Mouse (Mus musculus): ENCODE measurements around the gene Smpd4. TPM values are rescaled to one million over a fixed set of nuclear protein-coding genes. Genes with fewer than 3 reads are reported as not detected.

Smpd4 gene
- polyA plus RNA-seq, 1 experiment from 2014 or later: 28.0 TPM

DNA sequence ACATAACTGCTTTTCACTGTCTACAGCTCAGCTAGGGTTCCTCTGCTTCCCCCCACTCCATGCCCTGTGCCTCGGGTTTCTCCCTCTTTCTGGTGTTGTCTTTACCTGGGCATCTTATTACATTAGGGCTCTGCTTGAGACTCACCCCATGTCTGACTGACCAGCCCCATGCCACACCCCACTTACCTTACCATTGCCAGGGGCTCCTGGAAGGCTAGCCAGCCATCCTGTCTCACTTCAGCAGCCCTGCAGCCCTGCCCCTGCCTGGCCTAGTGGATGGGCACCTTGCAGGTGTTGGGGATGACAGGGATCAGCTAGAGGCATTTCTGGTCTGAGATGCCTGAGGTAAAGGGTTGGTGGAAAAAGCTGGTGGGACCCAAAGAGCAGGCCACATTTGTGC is 28.0 kb downstream of the Smpd4 start:
- WGBS (ENCODE audit: missing documents): 75% methylated on average over 1 of the region's 1 CpGs
- no peak overlapping the region for H3K4me3 ChIP-seq (ENCODE audit: inconsistent target)
- no peak overlapping the region for H3K27ac ChIP-seq
- H3K36me3 ChIP-seq (ENCODE audit: inconsistent target): peaks cover 28% of the 10 kb centered on the region
- H3K79me2 ChIP-seq (ENCODE audit: inconsistent target): no peaks in the 10 kb centered on the region

DNA sequence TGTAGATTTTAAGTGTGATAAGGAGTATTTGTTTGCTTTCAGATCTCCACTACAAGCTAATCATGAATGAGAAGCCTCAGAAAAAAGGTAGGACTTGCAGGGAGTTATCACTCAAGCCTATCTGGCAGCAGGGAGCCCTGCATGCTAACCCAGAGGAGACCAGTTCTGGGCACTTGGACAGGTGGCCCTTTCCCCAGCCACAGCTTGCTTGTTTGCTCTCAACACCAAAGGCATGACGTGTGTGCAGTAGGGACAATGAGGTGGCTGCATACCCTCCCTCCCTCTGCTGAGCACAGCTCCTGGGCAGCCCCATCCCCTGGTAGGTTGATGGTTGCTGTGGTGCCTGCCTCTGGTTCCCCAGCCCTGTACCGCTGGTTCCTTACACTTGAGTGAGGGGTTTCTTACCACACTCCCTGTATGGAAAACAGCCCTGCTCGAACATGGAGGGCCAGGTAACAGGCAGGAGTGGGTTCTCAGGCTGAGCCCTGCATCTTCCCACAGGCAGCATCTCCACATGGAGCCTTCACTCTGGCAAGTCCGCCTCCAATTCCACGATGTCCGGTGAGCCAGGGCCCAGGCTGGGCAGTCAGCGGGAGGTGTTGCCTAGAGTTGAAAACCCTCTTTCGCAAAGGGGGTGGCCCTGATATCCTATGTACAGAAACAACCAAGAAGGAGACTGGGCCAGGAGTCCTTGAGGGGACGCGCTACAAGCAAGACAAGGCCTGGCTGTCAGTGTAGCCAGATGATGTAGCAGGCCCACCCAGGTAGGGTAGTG is 28.6 kb downstream of the Smpd4 start:
- Histone ChIP-seq H3K36me3 (ENCODE audit: inconsistent target) (peaks cover 28% of the 10 kb centered on the region), H3K27ac (no peak overlapping the region), H3K79me2 (ENCODE audit: inconsistent target) (no peaks in the 10 kb centered on the region), H3K4me3 (ENCODE audit: inconsistent target) (no peak overlapping the region)
- WGBS (ENCODE audit: missing documents): 98% methylated on average over 10 of the region's 10 CpGs

DNA sequence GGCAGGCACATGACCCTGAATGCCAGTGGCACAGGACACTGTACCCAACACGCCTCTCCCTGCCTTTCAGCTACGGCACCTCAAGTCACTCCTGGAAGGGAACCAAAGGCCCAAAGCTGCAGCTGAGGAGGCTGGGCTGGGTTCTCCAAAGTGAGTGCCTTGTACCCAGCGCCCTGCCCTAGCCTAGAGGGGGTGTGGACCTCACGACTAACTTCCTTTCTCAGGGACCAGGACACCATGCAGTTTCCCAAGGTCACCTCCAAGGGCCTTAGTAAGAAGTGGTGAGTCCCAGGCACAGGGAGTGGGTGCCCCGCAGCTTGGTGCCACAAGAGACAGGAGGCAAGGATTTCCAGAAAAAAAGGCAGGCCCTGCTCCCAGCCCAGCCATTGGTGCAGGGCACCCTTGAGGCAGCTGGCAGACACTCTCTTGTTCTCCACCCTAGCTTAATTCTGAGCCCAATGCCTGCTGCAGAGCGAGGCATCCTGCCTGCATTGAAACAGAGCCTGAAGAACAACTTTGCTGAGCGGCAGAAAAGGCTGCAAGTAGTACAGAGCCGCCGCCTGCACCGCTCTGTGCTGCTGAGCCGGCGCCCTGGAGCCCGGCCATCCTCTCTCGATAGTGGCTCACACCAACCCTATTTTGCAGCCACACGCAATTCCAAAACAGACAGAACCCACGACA is 30.9 kb downstream of the Smpd4 start:
- H3K79me2 ChIP-seq (ENCODE audit: inconsistent target): no peaks in the 10 kb centered on the region
- no peak overlapping the region for H3K27ac ChIP-seq
- H3K4me3 ChIP-seq (ENCODE audit: inconsistent target): no peak overlapping the region
- peaks cover 46% of the 10 kb centered on the region for H3K36me3 ChIP-seq (ENCODE audit: inconsistent target)
- WGBS (ENCODE audit: missing documents): 91% methylated on average over 16 of the region's 16 CpGs

DNA sequence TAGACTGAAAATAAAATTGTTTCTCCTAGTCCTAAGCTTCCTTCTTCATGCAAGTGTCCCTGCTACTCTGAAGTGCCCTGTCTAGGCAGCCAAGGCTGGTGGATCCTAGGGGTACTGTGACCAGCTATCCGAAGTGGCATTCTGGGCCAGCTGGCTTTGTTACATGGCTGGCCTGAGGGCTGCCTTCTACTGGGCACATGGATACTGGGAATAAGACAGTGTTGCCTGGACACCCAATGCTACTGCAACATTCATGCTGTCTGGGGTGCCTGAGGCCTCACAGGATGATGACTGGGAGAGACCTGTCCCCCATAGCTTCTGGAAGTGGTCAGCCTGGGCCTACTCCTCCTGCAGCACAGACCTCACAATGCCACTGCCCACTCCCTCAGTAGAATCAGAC is 31.6 kb downstream of the Smpd4 start:
- H3K79me2 ChIP-seq (ENCODE audit: inconsistent target): no peaks in the 10 kb centered on the region
- H3K36me3 ChIP-seq (ENCODE audit: inconsistent target): peaks cover 52% of the 10 kb centered on the region
- WGBS (ENCODE audit: missing documents): 100% methylated on average over 1 of the region's 1 CpGs
- no peak overlapping the region for H3K27ac ChIP-seq
- no peak overlapping the region for H3K4me3 ChIP-seq (ENCODE audit: inconsistent target)

DNA sequence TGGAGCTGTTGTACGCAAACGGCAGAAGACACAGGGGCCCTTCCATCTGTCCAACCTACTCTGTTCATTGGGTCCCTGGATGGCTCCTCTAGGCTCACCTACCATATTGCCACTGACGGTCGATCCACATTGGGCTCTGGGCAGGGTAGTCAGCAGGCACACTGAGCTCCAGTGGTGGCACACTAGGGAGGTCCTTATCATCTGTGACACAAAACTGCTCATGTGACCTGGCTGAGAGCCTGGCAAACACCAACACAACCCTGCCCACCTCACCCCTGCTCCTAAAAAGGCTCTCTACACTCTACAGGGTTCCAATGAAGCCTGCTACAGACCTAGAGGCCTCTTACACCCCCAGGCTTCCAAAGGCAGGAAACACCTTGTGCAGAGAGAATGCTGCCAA is 33.5 kb downstream of the Smpd4 start:
- no peak overlapping the region for H3K4me3 ChIP-seq (ENCODE audit: inconsistent target)
- no peaks in the 10 kb centered on the region for H3K79me2 ChIP-seq (ENCODE audit: inconsistent target)
- WGBS (ENCODE audit: missing documents): 100% methylated on average over 4 of the region's 4 CpGs
- peaks cover 71% of the 10 kb centered on the region for H3K36me3 ChIP-seq (ENCODE audit: inconsistent target)
- no peak overlapping the region for H3K27ac ChIP-seq

DNA sequence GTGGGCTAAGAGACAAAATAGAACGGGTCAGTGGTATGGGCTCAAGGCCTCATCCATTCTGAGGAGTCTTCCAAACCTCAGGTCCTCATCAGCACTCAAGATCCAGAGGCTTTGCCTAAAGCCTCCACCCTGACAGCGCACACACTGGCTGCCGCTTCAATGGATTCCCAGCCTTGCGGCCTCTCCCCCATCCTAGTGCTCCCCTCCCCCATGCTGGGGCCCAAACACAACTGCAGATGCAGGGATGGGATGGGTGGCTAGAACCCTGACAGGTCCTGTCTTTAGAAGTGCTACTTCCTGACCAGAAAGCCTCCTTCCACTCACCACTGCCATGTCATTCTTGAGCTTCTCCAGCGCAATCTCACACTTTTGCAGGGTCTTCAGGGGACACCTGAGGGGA is 34.4 kb downstream of the Smpd4 start:
- H3K79me2 ChIP-seq (ENCODE audit: inconsistent target): no peaks in the 10 kb centered on the region
- no peak overlapping the region for H3K27ac ChIP-seq
- WGBS (ENCODE audit: missing documents): 95% methylated on average over 5 of the region's 5 CpGs
- H3K4me3 ChIP-seq (ENCODE audit: inconsistent target): no peak overlapping the region
- peaks cover 81% of the 10 kb centered on the region for H3K36me3 ChIP-seq (ENCODE audit: inconsistent target)

DNA sequence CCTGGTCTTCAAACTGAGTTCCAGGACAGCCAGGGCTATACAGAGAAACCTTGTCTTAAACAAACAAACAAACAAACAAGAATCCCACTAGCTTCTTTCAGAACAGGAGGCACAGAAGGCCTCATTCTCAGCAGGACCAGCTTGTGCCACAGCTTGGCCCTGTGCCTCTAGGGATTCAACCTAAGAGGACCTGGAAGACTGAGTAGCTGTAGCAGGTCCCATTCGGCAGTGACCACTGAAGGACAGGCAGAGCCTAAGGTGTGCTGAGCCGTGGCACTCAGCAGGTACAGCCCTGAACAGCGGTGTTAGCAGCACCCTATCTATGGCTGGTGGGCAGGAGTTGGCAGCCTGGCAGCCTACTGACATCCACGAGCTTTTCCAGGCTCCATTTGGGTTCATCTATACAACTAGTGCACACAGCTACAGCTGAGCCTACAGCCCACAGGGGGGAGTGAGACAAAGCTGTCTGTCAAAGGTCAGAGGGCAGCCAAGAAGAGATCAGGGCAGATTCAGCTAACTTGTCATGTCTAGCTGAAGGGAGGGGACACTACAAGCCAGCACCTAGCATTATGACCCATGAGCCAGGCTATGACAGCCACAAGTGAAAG is 35.1 kb downstream of the Smpd4 start:
- WGBS (ENCODE audit: missing documents): 100% methylated on average over 4 of the region's 4 CpGs
- H3K36me3 ChIP-seq (ENCODE audit: inconsistent target): peaks cover 83% of the 10 kb centered on the region
- H3K4me3 ChIP-seq (ENCODE audit: inconsistent target): no peak overlapping the region
- H3K79me2 ChIP-seq (ENCODE audit: inconsistent target): no peaks in the 10 kb centered on the region
- H3K27ac ChIP-seq: no peak overlapping the region

DNA sequence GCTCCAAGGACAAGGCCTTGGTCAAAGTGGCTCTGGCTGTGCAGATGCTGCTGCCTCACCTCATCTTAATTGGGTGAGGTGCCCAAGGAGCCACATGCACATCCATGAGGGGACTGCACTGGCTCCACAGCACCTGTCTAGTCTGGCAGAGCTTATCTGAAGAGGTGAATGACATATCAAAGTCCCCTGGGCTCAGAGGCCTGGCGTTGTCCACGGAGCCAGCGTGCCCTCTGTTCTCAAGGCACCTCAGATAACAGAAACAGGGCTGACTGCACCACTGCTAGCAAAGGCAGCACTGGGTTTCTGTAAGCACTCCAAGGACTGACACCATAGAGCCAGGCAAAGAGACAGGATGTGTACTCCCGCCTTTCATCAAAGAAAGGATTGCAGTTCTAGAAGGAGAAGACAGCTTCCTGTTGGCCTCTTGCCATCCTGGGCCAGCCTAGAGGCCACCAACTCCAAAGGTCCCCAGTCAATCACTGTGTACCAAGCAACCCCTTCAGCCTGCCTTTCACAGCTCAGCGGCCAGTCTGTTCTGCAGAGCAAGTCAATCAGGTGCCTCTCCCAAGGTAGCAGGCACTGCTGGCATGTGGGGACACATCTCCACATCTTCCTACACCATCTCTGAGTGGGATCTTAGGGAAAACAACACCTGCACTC is 37.2 kb downstream of the Smpd4 start:
- WGBS (ENCODE audit: missing documents): 90% methylated on average over 5 of the region's 5 CpGs

DNA sequence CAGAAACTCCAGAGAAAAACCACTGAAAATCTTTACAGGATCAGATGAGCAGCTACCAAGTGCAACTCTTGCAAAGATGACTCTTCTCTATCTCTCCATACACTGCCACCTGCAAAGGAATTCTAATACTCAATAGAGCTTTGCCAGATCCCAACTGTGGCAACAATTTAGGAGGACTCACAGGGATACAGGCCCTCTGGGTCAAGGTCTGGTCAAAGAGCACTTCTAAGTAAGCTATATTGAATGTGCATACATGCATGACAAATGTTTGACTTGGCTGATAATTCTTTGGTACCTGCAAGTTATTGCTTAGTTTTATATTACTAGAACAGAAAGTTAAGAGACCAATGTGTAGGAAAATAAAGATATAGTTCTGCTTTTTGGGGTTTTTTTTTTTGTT is 46.4 kb downstream of the Smpd4 start:
- H3K4me3 ChIP-seq (ENCODE audit: inconsistent target): no peak overlapping the region
- H3K27ac ChIP-seq: no peak overlapping the region
- peaks cover 96% of the 10 kb centered on the region for H3K36me3 ChIP-seq (ENCODE audit: inconsistent target)
- peaks cover 11% of the 10 kb centered on the region; the same call in 1 of the 2 replicates for H3K79me2 ChIP-seq (ENCODE audit: inconsistent target)

More for the DNA sequence above, 37.2 kb downstream of the Smpd4 start:
- Histone ChIP-seq H3K4me3 (ENCODE audit: inconsistent target) (no peak overlapping the region), H3K79me2 (ENCODE audit: inconsistent target) (no peaks in the 10 kb centered on the region; the same call in 1 of the 2 replicates), H3K36me3 (ENCODE audit: inconsistent target) (peaks cover 95% of the 10 kb centered on the region), H3K27ac (no peak overlapping the region)

DNA sequence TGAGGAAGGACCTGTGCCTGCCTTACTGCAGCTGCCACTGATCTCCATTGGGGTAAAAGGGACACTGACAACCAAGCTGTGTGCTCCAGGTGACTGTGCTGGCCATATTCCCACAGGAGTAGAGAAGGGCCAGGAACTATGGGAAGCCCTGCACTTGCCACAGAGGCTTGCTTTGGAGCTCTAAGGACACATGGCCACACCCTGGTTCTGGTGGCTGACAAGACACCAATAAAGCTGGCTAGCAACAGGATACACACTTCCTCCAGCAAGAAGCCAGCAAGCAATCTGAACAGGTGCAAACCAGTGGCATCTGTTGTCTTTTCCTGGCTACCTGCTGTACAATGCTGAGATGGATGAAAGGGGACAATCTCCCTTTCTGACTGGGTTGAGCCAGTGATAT is 50.7 kb downstream of the Smpd4 start:
- H3K36me3 ChIP-seq (ENCODE audit: inconsistent target): peaks cover 95% of the 10 kb centered on the region
- H3K4me3 ChIP-seq (ENCODE audit: inconsistent target): no peak overlapping the region
- no peak overlapping the region for H3K27ac ChIP-seq
- H3K79me2 ChIP-seq (ENCODE audit: inconsistent target): peaks cover 11% of the 10 kb centered on the region; the same call in 1 of the 2 replicates

Other genes starting within 250 kb of the Smpd4 start
- gene Snap29, start 213.4 kb upstream of the Smpd4 start, polyA plus RNA-seq (2018): 51.2 to 107 TPM (median 60.8 TPM) in 3 replicates
- 59.6 to 75.6 TPM (median 64.3 TPM) in 3 replicates for gene Pi4ka, start 213.0 kb upstream of the Smpd4 start, polyA plus RNA-seq (2018)
- 19.6 to 25.1 TPM (median 24.7 TPM) in 3 replicates for gene Crkl, start 167.4 kb upstream of the Smpd4 start, polyA plus RNA-seq (2018)
- gene Aifm3, start 129.7 kb upstream of the Smpd4 start, polyA plus RNA-seq (2018): not detected in 3 replicates
- 23.8 to 33.8 TPM (median 28.9 TPM) in 3 replicates for gene Lztr1, start 110.7 kb upstream of the Smpd4 start, polyA plus RNA-seq (2018)
- gene Thap7, start 88.2 kb upstream of the Smpd4 start, polyA plus RNA-seq (2018): 23.9 to 29.0 TPM (median 28.7 TPM) in 3 replicates
- gene Lrrc74b, start 58.1 kb upstream of the Smpd4 start, polyA plus RNA-seq (2018): not detected in 3 replicates
- gene P2rx6, start 57.5 kb upstream of the Smpd4 start, polyA plus RNA-seq (2018): 0.20 to 0.42 TPM (median 0.41 TPM) in 3 replicates
- 0.69 to 3.7 TPM (median 1.4 TPM) in 3 replicates for gene Slc7a4, start 36.1 kb upstream of the Smpd4 start, polyA plus RNA-seq (2018)
- 0.29 to 0.44 TPM in 2 of 3 replicates, not detected in the other for gene Ccdc74a, start 27.1 kb downstream of the Smpd4 start, polyA plus RNA-seq (2018)
- gene Med15, start 113.5 kb downstream of the Smpd4 start, polyA plus RNA-seq (2018): 71.7 to 97.8 TPM (median 80.8 TPM) in 3 replicates
- gene Klhl22, start 140.3 kb downstream of the Smpd4 start, polyA plus RNA-seq (2018): 7.1 to 11.2 TPM (median 8.7 TPM) in 3 replicates
- 0.22 to 0.68 TPM (median 0.50 TPM) in 3 replicates for gene Scarf2, start 177.9 kb downstream of the Smpd4 start, polyA plus RNA-seq (2018)
- not detected in 3 replicates for gene B830017H08Rik, start 213.8 kb downstream of the Smpd4 start, polyA plus RNA-seq (2018)
- gene Car15, start 219.0 kb downstream of the Smpd4 start, polyA plus RNA-seq (2018): 0.40 to 0.70 TPM (median 0.54 TPM) in 3 replicates

All from macrophage (primary cell).